Mouse (Mus musculus) cortical plate, adult 2 months (tissue): ENCODE measurements at regions not wholly inside any gene's neighbourhood (a gene's known extent, or its start where the extent isn't known, plus 50 kb on each side); places are given as distances from the start of the nearest gene placed in this dataset.

Source experiments
- CTCF ChIP-seq: fragments of 200-500 bp; IDR thresholded peaks from 2 replicates; pipeline ENCODE4 v1.5.1; 2011; ENCODE audit warnings: mild to moderate bottlenecking, control low read depth, low read length; ENCODE audit not compliant: insufficient read depth; ENCODE audit errors: extremely low read depth
- POLR2A ChIP-seq: fragments of 200-500 bp; IDR thresholded peaks from 2 replicates; pipeline ENCODE4 v1.6.1; 2011; ENCODE audit warnings: mild to moderate bottlenecking, low read length, control low read depth; ENCODE audit not compliant: insufficient read depth; ENCODE audit errors: extremely low read depth

- TF ChIP-seq POLR2A: no peak
- no peak for TF ChIP-seq CTCF
Observed at GRCm38 (mm10) chr4:8968741-8969140, 729.9 kb upstream of the Car8 start.
